Mouse (Mus musculus) myocyte (in vitro differentiated cells): ENCODE data around the gene 2310061I04Rik. TPM values are rescaled to one million over a fixed set of nuclear protein-coding genes. Genes with fewer than 3 reads are reported as not detected.

Experiments
- H3K27me3 ChIP-seq: one replicate; pipeline ENCODE4 v1.6.1; 2011; ENCODE audit not compliant: control insufficient read depth, insufficient read depth, insufficient read length
- H3K36me3 ChIP-seq: one replicate; pipeline ENCODE4 v1.6.1; 2011; ENCODE audit not compliant: control insufficient read depth, insufficient read depth
- H3K4me2 ChIP-seq: one replicate; pipeline ENCODE4 v1.6.1; 2011; ENCODE audit warnings: low read depth, control low read depth
- H3K4me3 ChIP-seq: one replicate; pipeline ENCODE4 v1.5.1; 2011; ENCODE audit warnings: mild to moderate bottlenecking, control low read depth, moderate library complexity
- H3K79me2 ChIP-seq: one replicate; pipeline ENCODE4 v1.6.1; 2011; ENCODE audit not compliant: control insufficient read depth, insufficient read depth
- H3ac ChIP-seq: one replicate; pipeline ENCODE4 v1.6.1; 2011; ENCODE audit not compliant: control insufficient read depth, insufficient read length
- CEBPB ChIP-seq: IDR thresholded peaks from 2 replicates; pipeline ENCODE4 v1.6.1; 2011; ENCODE audit warnings: mild to moderate bottlenecking, moderate library complexity; ENCODE audit not compliant: poor library complexity, insufficient read depth, severe bottlenecking
- E2F4 ChIP-seq: IDR thresholded peaks from one replicate; pipeline ENCODE4 v1.6.1; 2011; ENCODE audit warnings: mild to moderate bottlenecking, control low read depth, moderate library complexity; ENCODE audit not compliant: insufficient read depth
- MAX ChIP-seq: IDR thresholded peaks from one replicate; pipeline ENCODE4 v1.6.1; 2011; ENCODE audit warnings: low read depth, mild to moderate bottlenecking, control low read depth
- MYOD1 ChIP-seq, 3 experiments: IDR thresholded peaks; one replicate each; pipeline ENCODE4 v1.6.1; 2011; ENCODE audit warnings: control low read depth in 2 of 3, low read depth in 2 of 3, mild to moderate bottlenecking in 2 of 3, moderate library complexity in 1 of 3; ENCODE audit not compliant: insufficient read length in 2 of 3, control insufficient read depth in 1 of 3
- MYOG ChIP-seq, 3 experiments: IDR thresholded peaks; one replicate each; pipeline ENCODE4 v1.6.1; 2011; ENCODE audit warnings: control low read depth in 2 of 3, low read depth in 2 of 3, mild to moderate bottlenecking in 2 of 3; ENCODE audit not compliant: insufficient read length in 2 of 3, control insufficient read depth in 1 of 3, insufficient read depth in 1 of 3
- POLR2A ChIP-seq: IDR thresholded peaks from one replicate; pipeline ENCODE4 v1.6.1; 2011; ENCODE audit warnings: low read depth, mild to moderate bottlenecking, control low read depth, moderate library complexity; ENCODE audit not compliant: insufficient read length
- POLR2AphosphoS2 ChIP-seq: IDR thresholded peaks from one replicate; pipeline ENCODE4 v1.6.1; 2011; ENCODE audit warnings: low read depth, control low read depth; ENCODE audit not compliant: insufficient read length
- REST ChIP-seq: IDR thresholded peaks from one replicate; pipeline ENCODE4 v1.6.1; 2011; ENCODE audit warnings: mild to moderate bottlenecking, control low read depth, moderate library complexity; ENCODE audit not compliant: insufficient read depth, insufficient read length
- SRF ChIP-seq: IDR thresholded peaks from one replicate; pipeline ENCODE4 v1.6.1; 2011; ENCODE audit warnings: low read depth; ENCODE audit not compliant: control insufficient read depth, insufficient read length
- TCF12 ChIP-seq: IDR thresholded peaks from one replicate; pipeline ENCODE4 v1.6.1; 2011; ENCODE audit warnings: mild to moderate bottlenecking, control low read depth; ENCODE audit not compliant: poor library complexity, insufficient read depth, severe bottlenecking
- TCF3 ChIP-seq: IDR thresholded peaks from one replicate; pipeline ENCODE4 v1.6.1; 2011; ENCODE audit warnings: low read depth, control low read depth; ENCODE audit not compliant: insufficient read length
- USF1 ChIP-seq: IDR thresholded peaks from one replicate; pipeline ENCODE4 v1.6.1; 2011; ENCODE audit warnings: low read depth, mild to moderate bottlenecking, control low read depth, moderate library complexity
- polyA plus RNA-seq: library from polyadenylated mRNA; unstranded; fragments of >200 nt; fragmentation: generic; extraction: Trizol; gene quantifications from one replicate; pipeline ENCODE4 v1.2.1, GENCODE M21; 2012; ENCODE audit warnings: missing spikeins

2310061I04Rik gene
- polyA plus RNA-seq, 1 experiment, result 33.7 TPM

DNA sequence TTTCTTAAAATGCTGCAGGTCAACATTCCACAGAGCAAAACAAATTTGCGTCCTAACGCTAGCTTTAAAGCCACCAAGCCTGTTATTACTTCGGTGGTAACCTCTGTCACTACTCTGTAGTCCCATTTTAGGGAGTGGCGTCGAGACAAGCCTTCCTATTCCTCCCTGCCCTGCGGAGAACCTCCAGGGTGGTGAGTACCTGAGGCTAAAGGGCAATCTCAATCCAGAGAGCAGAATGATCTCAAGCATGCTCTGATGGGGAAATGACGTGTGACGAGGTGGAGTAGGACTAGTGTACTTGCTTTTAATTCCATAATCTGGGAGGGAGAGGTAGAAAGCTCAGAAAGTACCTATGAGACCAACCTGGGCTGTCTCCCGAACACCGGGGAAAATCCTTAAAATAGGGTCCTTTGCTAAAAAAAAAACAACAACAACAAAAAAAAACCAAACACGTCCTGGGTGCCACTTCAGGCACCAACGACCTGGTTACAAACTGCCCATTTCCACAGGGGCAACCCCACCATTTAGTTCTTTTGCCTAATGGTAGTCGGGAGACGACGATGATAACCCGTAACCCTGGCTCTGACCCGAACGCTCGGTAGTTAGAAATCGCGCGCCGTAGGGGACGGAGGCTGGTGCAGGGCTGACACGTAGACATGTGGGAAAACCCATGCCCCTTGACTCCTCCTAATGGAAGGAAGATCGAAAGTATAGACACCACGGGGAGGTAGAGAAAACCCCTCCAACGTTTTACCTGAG is 18.5 kb upstream of the 2310061I04Rik start:
- H3K79me2 ChIP-seq, result peaks cover 54% of the 10 kb centered on the region
- peak overlapping the region; percentile 92 for H3ac ChIP-seq
- H3K27me3 ChIP-seq, result no peaks in the 10 kb centered on the region
- TF ChIP-seq USF1, result no peak
- TF ChIP-seq CEBPB, result no peak
- TF ChIP-seq TCF12, result no peak
- no peak for TF ChIP-seq POLR2A
- TF ChIP-seq TCF3, result no peak
- TF ChIP-seq MYOD1 (IDR thresholded peaks at IDR 0.05; ENCODE audit: control insufficient read depth in 1 of 3, insufficient read length in 2 of 3, low read depth in 2 of 3), result no peak
- no peak for TF ChIP-seq MYOG (IDR thresholded peaks at IDR 0.05; ENCODE audit: control insufficient read depth in 1 of 3, insufficient read depth in 1 of 3, insufficient read length in 2 of 3, low read depth in 2 of 3)
- TF ChIP-seq MAX, result no peak
- TF ChIP-seq E2F4, result no peak
- no peak for TF ChIP-seq SRF
- no peak for TF ChIP-seq REST
- peak overlapping the region; percentile 96 for H3K4me3 ChIP-seq
- H3K4me2 ChIP-seq, result peak overlapping the region; percentile 73
- H3K36me3 ChIP-seq, result peaks cover 43% of the 10 kb centered on the region

DNA sequence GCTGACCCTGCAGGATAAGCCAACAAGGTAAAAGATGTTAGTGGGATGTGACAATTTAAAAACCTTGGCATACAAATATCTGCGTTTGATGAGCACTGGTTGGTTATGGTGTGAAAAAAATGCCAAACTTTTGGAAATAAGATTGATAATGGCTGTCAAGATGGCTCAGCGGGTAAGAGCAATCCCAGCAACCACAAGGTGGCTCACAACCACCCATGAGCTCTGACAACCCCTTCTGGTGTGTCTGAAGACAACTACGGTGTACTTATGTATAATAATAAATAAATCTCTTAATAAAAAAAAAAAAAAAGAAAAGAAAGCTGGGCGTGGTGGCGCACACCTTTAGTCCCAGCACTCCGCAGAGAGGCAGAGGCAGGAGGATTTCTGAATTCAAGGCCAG is 17.7 kb upstream of the 2310061I04Rik start:
- H3K36me3 ChIP-seq, result peaks cover 44% of the 10 kb centered on the region
- peak overlapping the region; percentile 96 for H3K4me3 ChIP-seq
- no peaks in the 10 kb centered on the region for H3K27me3 ChIP-seq
- TF ChIP-seq TCF12, result no peak
- no peak for TF ChIP-seq TCF3
- no peak for TF ChIP-seq CEBPB
- no peak for TF ChIP-seq POLR2AphosphoS2
- no peak for TF ChIP-seq MYOD1 (IDR thresholded peaks at IDR 0.05; ENCODE audit: control insufficient read depth in 1 of 3, insufficient read length in 2 of 3, low read depth in 2 of 3)
- no peak for TF ChIP-seq MYOG (IDR thresholded peaks at IDR 0.05; ENCODE audit: control insufficient read depth in 1 of 3, insufficient read depth in 1 of 3, insufficient read length in 2 of 3, low read depth in 2 of 3)
- no peak for TF ChIP-seq POLR2A
- no peak for TF ChIP-seq SRF
- TF ChIP-seq REST, result no peak
- TF ChIP-seq E2F4, result no peak
- TF ChIP-seq USF1, result no peak
- no peak for TF ChIP-seq MAX
- H3K4me2 ChIP-seq, result peak overlapping the region; percentile 73
- H3K79me2 ChIP-seq, result peaks cover 54% of the 10 kb centered on the region
- H3ac ChIP-seq, result no peak overlapping the region

DNA sequence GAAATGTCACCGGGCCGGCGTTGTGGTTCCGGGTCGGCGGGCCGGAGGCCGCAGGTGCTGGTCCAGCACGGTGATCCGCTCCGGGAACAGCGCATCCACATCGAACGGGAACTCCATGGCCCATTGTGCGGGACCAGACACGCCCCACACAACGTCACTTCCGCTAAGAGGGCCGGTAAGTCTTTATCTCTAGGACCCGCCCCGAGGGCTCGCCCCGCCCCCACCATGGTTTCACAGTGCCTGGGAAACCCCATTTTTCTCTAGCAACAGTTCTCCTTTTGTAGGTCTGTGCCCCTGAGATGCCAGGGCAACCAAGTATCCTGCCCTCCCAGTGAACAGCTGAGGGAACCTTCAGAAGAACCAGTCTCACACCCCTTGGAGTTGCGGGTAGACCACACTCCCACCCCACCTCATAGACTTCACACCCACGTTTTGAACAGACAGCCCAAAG is 12.7 kb upstream of the 2310061I04Rik start, which contains the start of gene Atat1:
Gene Atat1, minus strand, starts transcription at position 157 of the 451 bp plus-strand sequence.
- peak within 1 kb of the TSS; percentile 50 for H3K4me3 ChIP-seq
- peak within 1 kb of the TSS; percentile 97 for H3K4me2 ChIP-seq
- H3K36me3 ChIP-seq, result peaks cover 39% of the 10 kb centered on the region
- H3K79me2 ChIP-seq, result peaks cover 14% of the 10 kb centered on the region
- TF ChIP-seq POLR2AphosphoS2, result peak; percentile 99
- peak; percentile 97 for TF ChIP-seq POLR2A
- peak; percentile 4 for TF ChIP-seq SRF
- no peak for TF ChIP-seq E2F4
- TF ChIP-seq MYOD1 (IDR thresholded peaks at IDR 0.05; ENCODE audit: control insufficient read depth in 1 of 3, insufficient read length in 2 of 3, low read depth in 2 of 3), result no peak
- peak in 1 of 3 experiments; percentile 6 for TF ChIP-seq MYOG (IDR thresholded peaks at IDR 0.05; ENCODE audit: control insufficient read depth in 1 of 3, insufficient read depth in 1 of 3, insufficient read length in 2 of 3, low read depth in 2 of 3)
- TF ChIP-seq CEBPB, result no peak
- TF ChIP-seq TCF3, result no peak
- H3ac ChIP-seq, result peak within 1 kb of the TSS; percentile 69
- H3K27me3 ChIP-seq, result no peaks in the 10 kb centered on the region

DNA sequence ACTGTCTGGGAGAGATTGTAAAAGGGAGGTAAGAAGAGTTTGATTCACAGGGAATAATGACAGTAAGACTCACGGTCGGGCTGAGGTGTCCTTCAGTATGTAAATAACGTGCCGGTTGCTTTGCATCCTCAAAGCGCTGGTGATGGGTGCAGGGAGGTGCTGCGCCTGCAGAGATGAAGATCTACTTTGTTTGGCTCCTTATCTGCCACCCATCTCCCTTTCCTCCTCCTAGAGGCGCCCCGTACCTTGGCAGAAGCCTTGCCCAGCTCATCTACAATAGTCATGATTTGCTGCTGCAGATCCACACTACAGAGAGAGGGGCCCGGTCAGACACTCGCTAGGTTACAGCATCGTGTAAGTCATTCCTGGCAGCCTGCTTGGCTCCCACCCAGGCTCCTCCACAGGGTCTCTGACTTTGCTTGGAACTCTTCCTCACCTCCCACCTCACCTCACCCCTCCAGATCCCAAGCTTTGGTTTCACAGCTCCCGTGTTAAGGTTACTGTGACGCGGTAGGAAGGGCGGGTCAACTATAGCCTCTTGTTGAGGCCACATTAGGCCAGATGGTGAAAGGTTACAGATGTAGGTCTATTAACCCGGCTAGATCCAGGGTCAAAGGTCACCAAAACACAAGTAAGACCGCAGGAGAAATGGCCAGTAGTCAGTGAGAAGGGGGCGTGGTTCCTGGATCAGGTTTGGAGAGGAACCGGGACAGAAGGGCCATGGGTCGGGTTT is 12.1 kb upstream of the 2310061I04Rik start:
- H3K27me3 ChIP-seq, result no peaks in the 10 kb centered on the region
- H3ac ChIP-seq, result peak overlapping the region; percentile 69
- H3K4me3 ChIP-seq, result peak overlapping the region; percentile 50
- peaks cover 37% of the 10 kb centered on the region for H3K36me3 ChIP-seq
- peaks cover 8% of the 10 kb centered on the region for H3K79me2 ChIP-seq
- TF ChIP-seq USF1 (no peak), TCF3 (no peak)
- H3K4me2 ChIP-seq, result peak overlapping the region; percentile 97

DNA sequence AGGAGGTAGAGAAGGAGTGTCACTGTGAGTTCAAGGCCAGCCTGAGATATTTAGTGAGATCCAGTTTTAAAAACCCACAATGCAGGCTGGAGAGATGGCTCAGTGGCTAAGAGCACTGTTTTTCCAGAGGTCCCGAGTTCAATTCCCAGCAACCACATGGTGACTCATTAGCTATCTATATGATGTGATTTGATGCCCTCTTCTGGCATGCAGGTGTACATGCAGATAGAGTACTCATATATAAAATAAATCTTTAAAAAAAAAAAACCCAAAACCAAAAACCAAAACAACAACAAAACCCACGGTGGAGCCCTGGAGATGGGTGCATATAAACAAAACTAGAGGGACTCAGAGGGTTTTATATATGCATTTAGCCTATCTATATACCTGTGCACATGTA is 10.4 kb upstream of the 2310061I04Rik start:
- Histone ChIP-seq H3K27me3 (no peaks in the 10 kb centered on the region), H3K36me3 (peaks cover 21% of the 10 kb centered on the region), H3K79me2 (peaks cover 2% of the 10 kb centered on the region), H3ac (no peak overlapping the region), H3K4me3 (no peak overlapping the region), H3K4me2 (no peak overlapping the region)
- no peak for TF ChIP-seq MYOD1 (IDR thresholded peaks at IDR 0.05; ENCODE audit: control insufficient read depth in 1 of 3, insufficient read length in 2 of 3, low read depth in 2 of 3)
- TF ChIP-seq USF1, result no peak
- TF ChIP-seq TCF12, result no peak
- no peak for TF ChIP-seq E2F4
- no peak for TF ChIP-seq CEBPB
- no peak for TF ChIP-seq MYOG (IDR thresholded peaks at IDR 0.05; ENCODE audit: control insufficient read depth in 1 of 3, insufficient read depth in 1 of 3, insufficient read length in 2 of 3, low read depth in 2 of 3)
- no peak for TF ChIP-seq SRF
- no peak for TF ChIP-seq TCF3
- TF ChIP-seq MAX, result no peak
- TF ChIP-seq POLR2A, result no peak
- no peak for TF ChIP-seq REST
- TF ChIP-seq POLR2AphosphoS2, result no peak
